Mouse (Mus musculus): ENCODE data around the gene Rab3a. TPM values are rescaled to one million over a fixed set of nuclear protein-coding genes. Genes with fewer than 3 reads are reported as not detected.

The Rab3a gene
- polyA plus RNA-seq, 1 experiment from 2014 or later, result 56.6 TPM

GRCm38 (mm10) chr8:70806541-70806940, 52.1 kb downstream of the Rab3a start:
- no peak overlapping the region for H3K4me3 ChIP-seq (ENCODE audit: low read depth, low read length)
- DNase-seq (ENCODE audit: low spot score, missing footprints), result no peak
- WGBS, result 79% methylated on average over 4 of the region's 4 CpGs
- H3K36me3 ChIP-seq (ENCODE audit: control insufficient read depth, insufficient read depth, low read length), result no peaks in the 10 kb centered on the region
- ATAC-seq (ENCODE audit: low FRiP score), result no peak
- H3K27me3 ChIP-seq (ENCODE audit: control insufficient read depth, insufficient read depth, low read length), result peaks cover 24% of the 10 kb centered on the region
- H3K9ac ChIP-seq (ENCODE audit: low read length), result no peak overlapping the region
- peaks cover 6% of the 10 kb centered on the region for H3K4me1 ChIP-seq (ENCODE audit: control insufficient read depth, insufficient read depth, low read length)
- no peaks in the 10 kb centered on the region for H3K9me3 ChIP-seq (ENCODE audit: control insufficient read depth, low read length)
- H3K4me2 ChIP-seq, result no peak overlapping the region
- no peak overlapping the region for H3K27ac ChIP-seq (ENCODE audit: low read depth, low read length)

- Histone ChIP-seq H3K9me3 (ENCODE audit: control insufficient read depth, low read length) (no peaks in the 10 kb centered on the region), H3K27me3 (ENCODE audit: control insufficient read depth, insufficient read depth, low read length) (peaks cover 24% of the 10 kb centered on the region), H3K4me1 (ENCODE audit: control insufficient read depth, insufficient read depth, low read length) (peaks cover 6% of the 10 kb centered on the region), H3K36me3 (ENCODE audit: control insufficient read depth, insufficient read depth, low read length) (no peaks in the 10 kb centered on the region), H3K27ac (ENCODE audit: low read depth, low read length) (no peak overlapping the region), H3K4me3 (ENCODE audit: low read depth, low read length) (no peak overlapping the region), H3K4me2 (no peak overlapping the region), H3K9ac (ENCODE audit: low read length) (no peak overlapping the region)
- no peak for ATAC-seq (ENCODE audit: low FRiP score)
- no peak for DNase-seq (ENCODE audit: low spot score, missing footprints)
- 57% methylated on average over 1 of the region's 1 CpGs for WGBS
Measured at GRCm38 (mm10) chr8:70807304-70807703, 52.8 kb downstream of the Rab3a start.

GRCm38 (mm10) chr8:70808239-70808638, 53.8 kb downstream of the Rab3a start, which contains the start of gene Il12rb1:
Gene Il12rb1 (plus strand): TSS chr8:70808449.
- H3K36me3 ChIP-seq (ENCODE audit: control insufficient read depth, insufficient read depth, low read length), result no peaks in the 10 kb centered on the region
- peaks cover 6% of the 10 kb centered on the region for H3K4me1 ChIP-seq (ENCODE audit: control insufficient read depth, insufficient read depth, low read length)
- peaks cover 20% of the 10 kb centered on the region for H3K27me3 ChIP-seq (ENCODE audit: control insufficient read depth, insufficient read depth, low read length)
- H3K4me2 ChIP-seq, result no peak within 1 kb of the TSS
- H3K4me3 ChIP-seq (ENCODE audit: low read depth, low read length), result no peak within 1 kb of the TSS
- WGBS, result 77% methylated on average over 5 of the region's 5 CpGs
- H3K9ac ChIP-seq (ENCODE audit: low read length), result no peak within 1 kb of the TSS
- no peak for DNase-seq (ENCODE audit: low spot score, missing footprints)
- H3K9me3 ChIP-seq (ENCODE audit: control insufficient read depth, low read length), result no peaks in the 10 kb centered on the region
- ATAC-seq (ENCODE audit: low FRiP score), result no peak
- H3K27ac ChIP-seq (ENCODE audit: low read depth, low read length), result no peak within 1 kb of the TSS

Small RNA genes within 50 kb of the gene (microRNA-seq; reads per million reads assigned to microRNA genes)
- 0.76 reads per million for gene Mir7240

Other genes starting within 250 kb of the Rab3a start
- 126 and 129 TPM in 2 replicates for gene Rex1bd, start 247.9 kb upstream of the Rab3a start, polyA plus RNA-seq (2014; fragmentation: Nextera tagmentation; extraction: Ambion mirVana)
- gene Uba52, start 243.9 kb upstream of the Rab3a start, polyA plus RNA-seq (2014; fragmentation: Nextera tagmentation; extraction: Ambion mirVana), result 774 and 852 TPM in 2 replicates
- 203 and 215 TPM in 2 replicates for gene Fkbp8, start 227.0 kb upstream of the Rab3a start, polyA plus RNA-seq (2014; fragmentation: Nextera tagmentation; extraction: Ambion mirVana)
- gene Kxd1, start 226.7 kb upstream of the Rab3a start, polyA plus RNA-seq (2014; fragmentation: Nextera tagmentation; extraction: Ambion mirVana), result 48.0 and 50.0 TPM in 2 replicates
- 13.0 TPM in 2 replicates for gene Ell, start 215.2 kb upstream of the Rab3a start, polyA plus RNA-seq (2014; fragmentation: Nextera tagmentation; extraction: Ambion mirVana)
- 46.1 and 56.0 TPM in 2 replicates for gene Isyna1, start 160.3 kb upstream of the Rab3a start, polyA plus RNA-seq (2014; fragmentation: Nextera tagmentation; extraction: Ambion mirVana)
- 87.8 and 96.9 TPM in 2 replicates for gene Ssbp4, start 145.8 kb upstream of the Rab3a start, polyA plus RNA-seq (2014; fragmentation: Nextera tagmentation; extraction: Ambion mirVana)
- 1.2 and 1.3 TPM in 2 replicates for gene Lrrc25, start 138.5 kb upstream of the Rab3a start, polyA plus RNA-seq (2014; fragmentation: Nextera tagmentation; extraction: Ambion mirVana)
- gene Gdf15, start 122.2 kb upstream of the Rab3a start, polyA plus RNA-seq (2014; fragmentation: Nextera tagmentation; extraction: Ambion mirVana), result 0.10 and 0.11 TPM in 2 replicates
- gene Pgpep1, start 94.3 kb upstream of the Rab3a start, polyA plus RNA-seq (2014; fragmentation: Nextera tagmentation; extraction: Ambion mirVana), result 103 and 108 TPM in 2 replicates
- gene Lsm4, start 81.4 kb upstream of the Rab3a start, polyA plus RNA-seq (2014; fragmentation: Nextera tagmentation; extraction: Ambion mirVana), result 305 and 326 TPM in 2 replicates
- gene Jund, start 55.7 kb upstream of the Rab3a start, polyA plus RNA-seq (2014; fragmentation: Nextera tagmentation; extraction: Ambion mirVana), result 119 and 138 TPM in 2 replicates
- 0.04 TPM in 1 of 2 replicates, not detected in the other for gene Iqcn, start 51.2 kb upstream of the Rab3a start, polyA plus RNA-seq (2014; fragmentation: Nextera tagmentation; extraction: Ambion mirVana)
- not detected in 2 replicates for gene Gm3336, start 36.1 kb upstream of the Rab3a start, polyA plus RNA-seq (2014; fragmentation: Nextera tagmentation; extraction: Ambion mirVana)
- 0.16 TPM in 1 of 2 replicates, not detected in the other for gene Pde4c, start 31.0 kb upstream of the Rab3a start, polyA plus RNA-seq (2014; fragmentation: Nextera tagmentation; extraction: Ambion mirVana)
- 28.3 and 29.6 TPM in 2 replicates for gene Mpv17l2, start 6.3 kb downstream of the Rab3a start, polyA plus RNA-seq (2014; fragmentation: Nextera tagmentation; extraction: Ambion mirVana)
- gene Pik3r2, start 22.0 kb downstream of the Rab3a start, polyA plus RNA-seq (2014; fragmentation: Nextera tagmentation; extraction: Ambion mirVana), result 25.4 and 30.2 TPM in 2 replicates
- gene Mast3, start 50.4 kb downstream of the Rab3a start, polyA plus RNA-seq (2014; fragmentation: Nextera tagmentation; extraction: Ambion mirVana), result 9.1 and 10.1 TPM in 2 replicates
- 0.38 TPM in 1 of 2 replicates, not detected in the other for gene Il12rb1, start 53.8 kb downstream of the Rab3a start, polyA plus RNA-seq (2014; fragmentation: Nextera tagmentation; extraction: Ambion mirVana)
- 7.1 and 8.0 TPM in 2 replicates for gene Arrdc2, start 85.0 kb downstream of the Rab3a start, polyA plus RNA-seq (2014; fragmentation: Nextera tagmentation; extraction: Ambion mirVana)
- 10.9 and 12.4 TPM in 2 replicates for gene Kcnn1, start 108.6 kb downstream of the Rab3a start, polyA plus RNA-seq (2014; fragmentation: Nextera tagmentation; extraction: Ambion mirVana)
- 161 and 166 TPM in 2 replicates for gene Ccdc124, start 119.3 kb downstream of the Rab3a start, polyA plus RNA-seq (2014; fragmentation: Nextera tagmentation; extraction: Ambion mirVana)
- gene Slc5a5, start 138.1 kb downstream of the Rab3a start, polyA plus RNA-seq (2014; fragmentation: Nextera tagmentation; extraction: Ambion mirVana), result 0.61 and 0.77 TPM in 2 replicates
- gene Rpl18a, start 142.7 kb downstream of the Rab3a start, polyA plus RNA-seq (2014; fragmentation: Nextera tagmentation; extraction: Ambion mirVana), result 2,833 and 3,086 TPM in 2 replicates
- 31.2 and 35.4 TPM in 2 replicates for gene Map1s, start 151.3 kb downstream of the Rab3a start, polyA plus RNA-seq (2014; fragmentation: Nextera tagmentation; extraction: Ambion mirVana)

All from midbrain, embryonic 11.5 days (tissue).